Mouse (Mus musculus) liver, embryonic 16.5 days (tissue): ENCODE measurements around the gene Hmgcs2. TPM values are rescaled to one million over a fixed set of nuclear protein-coding genes. Genes with fewer than 3 reads are reported as not detected.
"Not testable (repeated sequence)": the region's sequence is repeated elsewhere in the genome, so short reads cannot be mapped to it uniquely, and the experiment has no call there.

Experiments
- ATAC-seq: fragments of 200-750 bp; cut with Nextera tagmentation; 2 replicates; pipeline ENCODE4 v1.8.0; 2017; ENCODE audit warnings: low read depth, mild to moderate bottlenecking, moderate number of reproducible peaks, moderate library complexity
- H3K27ac ChIP-seq: fragments of 300-500 bp; sonication (generic); 2 replicates; pipeline ENCODE4 v1.5.1; 2014; ENCODE audit warnings: mild to moderate bottlenecking, low read length
- H3K27me3 ChIP-seq: fragments of 300-500 bp; sonication (generic); 2 replicates; pipeline ENCODE4 v1.6.1; 2014; ENCODE audit warnings: low read depth, low read length, mixed read lengths; ENCODE audit not compliant: control insufficient read depth, insufficient read depth
- H3K36me3 ChIP-seq: fragments of 300-500 bp; sonication (generic); 2 replicates; pipeline ENCODE4 v1.6.1; 2014; ENCODE audit warnings: mild to moderate bottlenecking; ENCODE audit not compliant: control insufficient read depth, insufficient read depth
- H3K4me1 ChIP-seq: fragments of 300-500 bp; sonication (generic); 2 replicates; pipeline ENCODE4 v1.6.1; 2014; ENCODE audit warnings: low read depth, low read length, mixed read lengths; ENCODE audit not compliant: control insufficient read depth
- H3K4me2 ChIP-seq: fragments of 300-500 bp; sonication (generic); 2 replicates; pipeline ENCODE4 v1.6.1; 2014; ENCODE audit warnings: low read depth, low read length, mixed read lengths
- H3K4me3 ChIP-seq: fragments of 300-500 bp; sonication (generic); 2 replicates; pipeline ENCODE4 v1.5.1; 2014; ENCODE audit warnings: low read depth, mild to moderate bottlenecking, low read length
- H3K9ac ChIP-seq: fragments of 300-500 bp; sonication (generic); 2 replicates; pipeline ENCODE4 v1.6.1; 2014; ENCODE audit warnings: low read depth, low read length
- H3K9me3 ChIP-seq: fragments of 300-500 bp; sonication (generic); replicated peaks from 2 replicates; pipeline ENCODE4 v1.6.1; 2016; ENCODE audit warnings: low read length; ENCODE audit not compliant: control insufficient read depth
- WGBS: fragments of 180-500 bp; shearing (Covaris S2); extraction: QIAGEN DNeasy Blood & Tissue Kit; methylation state at CpG from one replicate; pipeline ENCODE4 v1.1.7; 2014; ENCODE audit not compliant: insufficient replicate concordance; 5-methylcytosine and 5-hydroxymethylcytosine counted together
- polyA plus RNA-seq: library from polyadenylated mRNA; unstranded; fragments of >200 nt; fragmentation: Nextera tagmentation; extraction: Ambion mirVana; gene quantifications from 2 replicates; pipeline ENCODE4 v1.2.1, GENCODE M21; 2015

The Hmgcs2 gene
- polyA plus RNA-seq, 1 experiment from 2014 or later, result 366 TPM

GRCm38 (mm10) chr3:98339097-98339705 is 59.0 kb downstream of the Hmgcs2 start:
- H3K27me3 ChIP-seq, result no peaks in the 10 kb centered on the region
- no peaks in the 10 kb centered on the region for H3K36me3 ChIP-seq
- H3K27ac ChIP-seq, result peak overlapping the region; percentile 60
- WGBS, result under 1% methylated on average over 46 of the region's 46 CpGs
- no peaks in the 10 kb centered on the region for H3K9me3 ChIP-seq
- peak; percentile 45 for ATAC-seq
- H3K9ac ChIP-seq, result peak overlapping the region; percentile 65
- peak overlapping the region; percentile 86 for H3K4me2 ChIP-seq
- H3K4me3 ChIP-seq, result peak overlapping the region; percentile 69
- peaks cover 27% of the 10 kb centered on the region for H3K4me1 ChIP-seq

GRCm38 (mm10) chr3:98339706-98340109 is 59.5 kb downstream of the Hmgcs2 start, which contains the start of gene Phgdh:
Gene Phgdh (minus strand): TSS chr3:98339990.
- Histone ChIP-seq H3K4me2 (peak within 1 kb of the TSS; percentile 86), H3K4me1 (peaks cover 27% of the 10 kb centered on the region), H3K9ac (peak within 1 kb of the TSS; percentile 65), H3K4me3 (peak within 1 kb of the TSS; percentile 69), H3K27ac (peak within 1 kb of the TSS; percentile 60)
- H3K27me3 ChIP-seq, H3K36me3 ChIP-seq, H3K9me3 ChIP-seq: not testable (repeated sequence)
- under 1% methylated on average over 10 of the region's 10 CpGs for WGBS
- peak; percentile 77 for ATAC-seq

GRCm38 (mm10) chr3:98340818-98341594 is 60.8 kb downstream of the Hmgcs2 start:
- Histone ChIP-seq H3K4me2 (no peak overlapping the region), H3K9ac (no peak overlapping the region), H3K4me3 (no peak overlapping the region), H3K27me3 (no peaks in the 10 kb centered on the region), H3K36me3 (no peaks in the 10 kb centered on the region), H3K4me1 (peaks cover 17% of the 10 kb centered on the region), H3K27ac (no peak overlapping the region), H3K9me3 (no peaks in the 10 kb centered on the region; the same call in 1 of the 2 replicates)
- WGBS, result 70% methylated on average over 17 of the region's 17 CpGs
- ATAC-seq, result no peak

GRCm38 (mm10) chr3:98343235-98343634 is 63.0 kb downstream of the Hmgcs2 start:
- no peaks in the 10 kb centered on the region for H3K36me3 ChIP-seq
- no peak overlapping the region for H3K27ac ChIP-seq
- no peak overlapping the region for H3K4me2 ChIP-seq
- WGBS, result 63% methylated on average over 3 of the region's 3 CpGs
- no peak for ATAC-seq
- H3K27me3 ChIP-seq, result no peaks in the 10 kb centered on the region
- no peak overlapping the region for H3K4me3 ChIP-seq
- H3K4me1 ChIP-seq, result peaks cover 7% of the 10 kb centered on the region
- H3K9ac ChIP-seq, result no peak overlapping the region
- H3K9me3 ChIP-seq, result no peaks in the 10 kb centered on the region; the same call in 1 of the 2 replicates

- H3K4me3 ChIP-seq, result no peak overlapping the region
- H3K4me2 ChIP-seq, result 0 out of 2 replicates have a peak overlapping the region, but pooled peaks have one; percentile 24
- H3K4me1 ChIP-seq, result peaks cover 3% of the 10 kb centered on the region; the same call in 1 of the 2 replicates
- no peaks in the 10 kb centered on the region for H3K27me3 ChIP-seq
- no peak for ATAC-seq
- 17% methylated on average over 6 of the region's 6 CpGs for WGBS
- H3K36me3 ChIP-seq, result no peaks in the 10 kb centered on the region
- H3K27ac ChIP-seq, result no peak overlapping the region
- H3K9ac ChIP-seq, result no peak overlapping the region
- no peaks in the 10 kb centered on the region; the same call in 1 of the 2 replicates for H3K9me3 ChIP-seq
Observed at GRCm38 (mm10) chr3:98348106-98348505, 67.9 kb downstream of the Hmgcs2 start.

GRCm38 (mm10) chr3:98348705-98349104 is 68.5 kb downstream of the Hmgcs2 start:
- peaks cover 3% of the 10 kb centered on the region; the same call in 1 of the 2 replicates for H3K4me1 ChIP-seq
- no peaks in the 10 kb centered on the region; the same call in 1 of the 2 replicates for H3K9me3 ChIP-seq
- no peak overlapping the region for H3K4me3 ChIP-seq
- no peak overlapping the region for H3K9ac ChIP-seq
- no peaks in the 10 kb centered on the region for H3K36me3 ChIP-seq
- 7% methylated on average over 8 of the region's 8 CpGs for WGBS
- H3K27ac ChIP-seq, result no peak overlapping the region
- H3K4me2 ChIP-seq, result 0 out of 2 replicates have a peak overlapping the region, but pooled peaks have one; percentile 24
- no peaks in the 10 kb centered on the region for H3K27me3 ChIP-seq
- peak; percentile 62 for ATAC-seq

GRCm38 (mm10) chr3:98353892-98354291 is 73.7 kb downstream of the Hmgcs2 start:
- ATAC-seq, result no peak
- no peak overlapping the region for H3K27ac ChIP-seq
- 26% methylated on average over 7 of the region's 7 CpGs for WGBS

GRCm38 (mm10) chr3:98355344-98356025 is 75.2 kb downstream of the Hmgcs2 start:
- H3K9ac ChIP-seq, result no peak overlapping the region
- H3K9me3 ChIP-seq, result no peaks in the 10 kb centered on the region
- H3K4me3 ChIP-seq, result no peak overlapping the region
- H3K36me3 ChIP-seq, result no peaks in the 10 kb centered on the region
- ATAC-seq, result no peak
- no peaks in the 10 kb centered on the region for H3K27me3 ChIP-seq
- no peaks in the 10 kb centered on the region for H3K4me1 ChIP-seq
- no peak overlapping the region for H3K4me2 ChIP-seq
- no peak overlapping the region for H3K27ac ChIP-seq
- WGBS, result 67% methylated on average over 10 of the region's 10 CpGs

More at GRCm38 (mm10) chr3:98353892-98354291, 73.7 kb downstream of the Hmgcs2 start:
- Histone ChIP-seq H3K36me3 (no peaks in the 10 kb centered on the region), H3K27me3 (no peaks in the 10 kb centered on the region), H3K9ac (no peak overlapping the region), H3K4me2 (no peak overlapping the region), H3K4me1 (no peaks in the 10 kb centered on the region), H3K4me3 (no peak overlapping the region), H3K9me3 (no peaks in the 10 kb centered on the region)
